Mouse (Mus musculus) embryonic facial prominence, embryonic 12.5 days (tissue): ENCODE data around the gene Slco3a1. TPM values are rescaled to one million over a fixed set of nuclear protein-coding genes. Genes with fewer than 3 reads are reported as not detected.

Source experiments
- ATAC-seq: fragments of 200-750 bp; cut with Nextera tagmentation; 2 replicates; pipeline ENCODE4 v1.8.0; 2017; ENCODE audit not compliant: insufficient number of reproducible peaks, insufficient read depth, low FRiP score, low TSS enrichment
- H3K27ac ChIP-seq: fragments of 300-500 bp; sonication (generic); 2 replicates; pipeline ENCODE4 v1.5.1; 2016; ENCODE audit warnings: mild to moderate bottlenecking
- H3K27me3 ChIP-seq: fragments of 300-500 bp; sonication (generic); 2 replicates; pipeline ENCODE4 v1.6.1; 2016; ENCODE audit warnings: mild to moderate bottlenecking, moderate library complexity
- H3K36me3 ChIP-seq: fragments of 300-500 bp; sonication (generic); 2 replicates; pipeline ENCODE4 v1.6.1; 2016; ENCODE audit warnings: mild to moderate bottlenecking
- H3K4me1 ChIP-seq: fragments of 300-500 bp; sonication (generic); 2 replicates; pipeline ENCODE4 v1.6.1; 2016
- H3K4me2 ChIP-seq: fragments of 300-500 bp; sonication (generic); replicated peaks from 2 replicates; pipeline ENCODE4 v1.6.1; 2016; ENCODE audit warnings: mild to moderate bottlenecking, moderate library complexity
- H3K4me3 ChIP-seq: fragments of 300-500 bp; sonication (generic); 2 replicates; pipeline ENCODE4 v1.5.1; 2016; ENCODE audit warnings: mild to moderate bottlenecking
- H3K9ac ChIP-seq: fragments of 300-500 bp; sonication (generic); 2 replicates; pipeline ENCODE4 v1.6.1; 2016; ENCODE audit warnings: mild to moderate bottlenecking, moderate library complexity
- H3K9me3 ChIP-seq: fragments of 300-500 bp; sonication (generic); 2 replicates; pipeline ENCODE4 v1.6.1; 2016; ENCODE audit warnings: mild to moderate bottlenecking, moderate library complexity
- WGBS: fragments of 180-500 bp; shearing (Covaris S2); methylation state at CpG from one replicate; pipeline ENCODE4 v1.1.7; 2016; 5-methylcytosine and 5-hydroxymethylcytosine counted together
- polyA plus RNA-seq: library from polyadenylated mRNA; unstranded; fragments of >200 nt; fragmentation: Nextera tagmentation; extraction: Ambion mirVana; gene quantifications from 2 replicates; pipeline ENCODE4 v1.2.1, GENCODE M21; 2016

Slco3a1 gene
- polyA plus RNA-seq, 1 experiment from 2014 or later = 11.9 TPM

- no peak overlapping the region for H3K9ac ChIP-seq
- H3K4me1 ChIP-seq = peaks cover 13% of the 10 kb centered on the region
- WGBS = 65% methylated on average over 12 of the region's 12 CpGs
- no peak overlapping the region for H3K4me2 ChIP-seq
- no peak overlapping the region for H3K4me3 ChIP-seq
- no peaks in the 10 kb centered on the region for H3K36me3 ChIP-seq
- no peak for ATAC-seq
- H3K27ac ChIP-seq = no peak overlapping the region
- H3K9me3 ChIP-seq = no peaks in the 10 kb centered on the region
- H3K27me3 ChIP-seq = no peaks in the 10 kb centered on the region
Measured at GRCm38 (mm10) chr7:74376397-74377044, 178.1 kb downstream of the Slco3a1 start.

- ATAC-seq = no peak
- Histone ChIP-seq H3K4me3 (no peak overlapping the region), H3K4me2 (no peak overlapping the region), H3K27me3 (no peaks in the 10 kb centered on the region), H3K9ac (no peak overlapping the region), H3K36me3 (no peaks in the 10 kb centered on the region), H3K9me3 (no peaks in the 10 kb centered on the region), H3K4me1 (peaks cover 13% of the 10 kb centered on the region), H3K27ac (no peak overlapping the region)
- 74% methylated on average over 14 of the region's 14 CpGs for WGBS
Measured at GRCm38 (mm10) chr7:74375174-74375957, 179.2 kb downstream of the Slco3a1 start.

- H3K36me3 ChIP-seq = no peaks in the 10 kb centered on the region
- H3K4me1 ChIP-seq = peaks cover 13% of the 10 kb centered on the region
- H3K4me2 ChIP-seq = no peak overlapping the region
- no peak overlapping the region for H3K27ac ChIP-seq
- no peak overlapping the region for H3K9ac ChIP-seq
- H3K9me3 ChIP-seq = no peaks in the 10 kb centered on the region
- WGBS = 90% methylated on average over 6 of the region's 6 CpGs
- H3K27me3 ChIP-seq = no peaks in the 10 kb centered on the region
- ATAC-seq = no peak
- H3K4me3 ChIP-seq = no peak overlapping the region
Measured at GRCm38 (mm10) chr7:74373056-74373455, 181.5 kb downstream of the Slco3a1 start.

GRCm38 (mm10) chr7:74372141-74372582 is 182.4 kb downstream of the Slco3a1 start:
- WGBS = 48% methylated on average over 6 of the region's 6 CpGs
- no peak overlapping the region for H3K9ac ChIP-seq
- no peak overlapping the region for H3K4me2 ChIP-seq
- no peaks in the 10 kb centered on the region for H3K27me3 ChIP-seq
- H3K36me3 ChIP-seq = no peaks in the 10 kb centered on the region
- peaks cover 13% of the 10 kb centered on the region for H3K4me1 ChIP-seq
- H3K9me3 ChIP-seq = no peaks in the 10 kb centered on the region
- no peak overlapping the region for H3K27ac ChIP-seq
- H3K4me3 ChIP-seq = no peak overlapping the region
- no peak for ATAC-seq

- Histone ChIP-seq H3K9ac (no peak overlapping the region), H3K27me3 (no peaks in the 10 kb centered on the region), H3K27ac (no peak overlapping the region), H3K4me1 (peaks cover 13% of the 10 kb centered on the region), H3K9me3 (no peaks in the 10 kb centered on the region), H3K36me3 (no peaks in the 10 kb centered on the region), H3K4me2 (no peak overlapping the region), H3K4me3 (no peak overlapping the region)
- ATAC-seq = no peak
- WGBS = 26% methylated on average over 2 of the region's 2 CpGs
Measured at GRCm38 (mm10) chr7:74371656-74372055, 182.9 kb downstream of the Slco3a1 start.

- H3K9ac ChIP-seq = no peak overlapping the region
- no peaks in the 10 kb centered on the region for H3K27me3 ChIP-seq
- no peak overlapping the region for H3K4me2 ChIP-seq
- no peak for ATAC-seq
- H3K4me1 ChIP-seq = peaks cover 13% of the 10 kb centered on the region
- H3K9me3 ChIP-seq = no peaks in the 10 kb centered on the region
- WGBS = 34% methylated on average over 2 of the region's 2 CpGs
- no peak overlapping the region for H3K4me3 ChIP-seq
- no peak overlapping the region for H3K27ac ChIP-seq
- H3K36me3 ChIP-seq = no peaks in the 10 kb centered on the region
Measured at GRCm38 (mm10) chr7:74371208-74371607, 183.4 kb downstream of the Slco3a1 start.

GRCm38 (mm10) chr7:74369657-74370056 is 184.9 kb downstream of the Slco3a1 start:
- no peak for ATAC-seq
- Histone ChIP-seq H3K4me3 (no peak overlapping the region), H3K9ac (no peak overlapping the region), H3K36me3 (no peaks in the 10 kb centered on the region), H3K27ac (no peak overlapping the region), H3K9me3 (no peaks in the 10 kb centered on the region), H3K4me2 (no peak overlapping the region), H3K27me3 (no peaks in the 10 kb centered on the region), H3K4me1 (peaks cover 12% of the 10 kb centered on the region; the same call in 1 of the 2 replicates)
- WGBS = 67% methylated on average over 4 of the region's 4 CpGs

GRCm38 (mm10) chr7:74368256-74368980 is 186.2 kb downstream of the Slco3a1 start:
- 82% methylated on average over 11 of the region's 11 CpGs for WGBS
- no peak overlapping the region for H3K27ac ChIP-seq
- H3K36me3 ChIP-seq = no peaks in the 10 kb centered on the region
- no peaks in the 10 kb centered on the region for H3K9me3 ChIP-seq
- no peak overlapping the region for H3K4me2 ChIP-seq
- no peak overlapping the region for H3K4me3 ChIP-seq
- H3K9ac ChIP-seq = no peak overlapping the region
- H3K4me1 ChIP-seq = peaks cover 12% of the 10 kb centered on the region; the same call in 1 of the 2 replicates
- no peaks in the 10 kb centered on the region for H3K27me3 ChIP-seq
- ATAC-seq = no peak

GRCm38 (mm10) chr7:74367350-74367749 is 187.2 kb downstream of the Slco3a1 start:
- H3K4me2 ChIP-seq = no peak overlapping the region
- H3K4me3 ChIP-seq = no peak overlapping the region
- WGBS = 27% methylated on average over 7 of the region's 7 CpGs
- H3K9ac ChIP-seq = no peak overlapping the region
- no peaks in the 10 kb centered on the region for H3K36me3 ChIP-seq
- H3K27ac ChIP-seq = no peak overlapping the region
- no peaks in the 10 kb centered on the region for H3K9me3 ChIP-seq
- H3K27me3 ChIP-seq = no peaks in the 10 kb centered on the region
- no peak for ATAC-seq
- peaks cover 8% of the 10 kb centered on the region; the same call in 1 of the 2 replicates for H3K4me1 ChIP-seq

GRCm38 (mm10) chr7:74365623-74366022 is 189.0 kb downstream of the Slco3a1 start:
- no peak overlapping the region for H3K9ac ChIP-seq
- no peaks in the 10 kb centered on the region for H3K36me3 ChIP-seq
- 30% methylated on average over 4 of the region's 4 CpGs for WGBS
- H3K9me3 ChIP-seq = no peaks in the 10 kb centered on the region
- H3K4me3 ChIP-seq = no peak overlapping the region
- no peak for ATAC-seq
- H3K4me2 ChIP-seq = no peak overlapping the region
- no peaks in the 10 kb centered on the region for H3K27me3 ChIP-seq
- H3K4me1 ChIP-seq = peaks cover 4% of the 10 kb centered on the region; the same call in 1 of the 2 replicates
- no peak overlapping the region for H3K27ac ChIP-seq

- Histone ChIP-seq H3K36me3 (no peaks in the 10 kb centered on the region), H3K4me2 (no peak overlapping the region), H3K27ac (no peak overlapping the region), H3K9me3 (no peaks in the 10 kb centered on the region), H3K4me1 (peaks cover 4% of the 10 kb centered on the region; the same call in 1 of the 2 replicates), H3K4me3 (no peak overlapping the region), H3K9ac (no peak overlapping the region), H3K27me3 (no peaks in the 10 kb centered on the region)
- no peak for ATAC-seq
- 74% methylated on average over 3 of the region's 3 CpGs for WGBS
Measured at GRCm38 (mm10) chr7:74364956-74365355, 189.6 kb downstream of the Slco3a1 start.
